Mouse (Mus musculus) inflammation-experienced regulatory T-cells, adult 6 months (primary cell): ENCODE data around the gene Wnt5b. TPM values are rescaled to one million over a fixed set of nuclear protein-coding genes. Genes with fewer than 3 reads are reported as not detected.

Experiments used
- ATAC-seq: one replicate; pipeline ENCODE4 v1.8.0; 2017
- polyA plus RNA-seq, 3 experiments: library from polyadenylated mRNA; unstranded; fragments of 100-300 nt; shearing (Covaris generic); gene quantifications; one replicate each; pipeline ENCODE4 v1.2.1; 2017

Gene Wnt5b
- polyA plus RNA-seq, 3 experiments from 2014 or later, result 0.16 TPM; not detected in 2

DNA sequence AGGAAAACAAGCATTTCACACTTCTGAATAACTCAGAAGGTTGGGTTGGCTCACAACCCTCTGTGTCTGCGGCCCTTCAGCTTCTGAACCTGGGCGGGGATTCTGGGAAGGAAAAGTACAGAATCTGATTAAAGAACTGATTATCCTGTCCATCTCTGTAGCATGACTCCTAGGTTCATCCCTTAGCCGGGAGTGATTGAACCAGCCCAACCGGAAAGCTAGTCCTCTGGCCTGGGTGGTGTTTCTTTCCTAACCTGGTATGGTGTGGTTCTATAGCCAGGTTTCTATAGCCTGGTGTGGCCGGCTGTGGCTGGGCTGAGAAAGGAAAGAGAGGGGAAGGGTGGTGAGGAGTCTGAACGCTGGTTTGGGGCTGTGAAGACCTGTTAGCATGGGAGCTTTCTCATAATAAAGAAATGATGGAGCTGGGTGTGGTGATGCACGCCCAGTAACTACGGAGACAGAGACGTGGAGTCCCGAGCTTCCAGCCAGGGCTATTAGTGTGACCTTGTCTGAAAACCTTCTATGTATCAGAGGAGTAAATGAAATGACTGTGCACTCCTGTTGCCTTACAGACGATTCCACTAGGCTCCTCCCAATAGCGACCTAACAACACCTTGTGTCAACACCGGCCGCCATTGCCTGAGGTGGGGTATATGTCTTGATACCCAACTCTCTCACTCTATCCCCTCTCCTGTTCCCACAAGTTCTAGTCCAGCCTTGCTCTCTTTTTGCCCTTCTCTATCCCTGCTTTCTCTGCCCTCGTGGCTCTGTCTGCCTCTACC, 129.7 kb downstream of the Wnt5b start:
- ATAC-seq, result no peak

DNA sequence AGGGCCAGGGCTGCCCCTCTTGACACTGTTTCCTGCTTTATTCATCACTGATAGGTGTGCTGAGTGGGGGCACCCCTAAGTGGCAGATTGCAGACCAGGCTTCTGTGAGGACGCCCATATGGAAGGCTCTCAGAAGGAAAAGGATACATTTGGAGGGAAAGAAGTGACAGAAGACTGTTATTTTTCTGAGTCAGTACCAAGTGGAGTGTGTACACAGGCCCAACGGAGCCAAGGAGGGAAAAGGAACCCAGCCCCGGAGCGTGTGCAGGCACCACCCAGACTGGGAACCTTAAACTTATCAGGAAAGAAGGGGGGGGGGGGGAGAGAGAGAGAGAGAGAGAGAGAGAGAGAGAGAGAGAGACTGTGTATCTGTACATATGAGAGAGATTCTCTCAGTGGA, 131.6 kb downstream of the Wnt5b start:
- ATAC-seq, result no peak

DNA sequence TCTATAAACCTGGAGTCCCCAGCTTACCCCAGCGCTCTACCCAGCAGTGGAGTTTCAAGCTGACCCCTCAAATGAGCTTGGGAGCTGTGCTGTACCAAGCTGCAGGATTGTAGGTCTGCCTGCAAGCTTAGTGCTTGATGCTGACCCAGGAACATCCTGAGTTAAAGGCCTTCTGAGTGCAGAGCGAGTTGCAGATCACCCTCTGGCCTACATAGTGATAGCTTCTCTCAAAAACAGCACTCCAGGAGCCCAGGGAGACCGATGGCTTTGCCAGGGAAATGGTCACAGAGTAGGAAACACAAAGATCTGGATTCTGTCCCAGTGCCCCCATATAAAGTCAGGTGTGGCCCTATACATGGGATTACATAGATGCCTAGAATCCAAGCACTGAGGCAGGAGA, 132.6 kb downstream of the Wnt5b start:
- ATAC-seq, result no peak

DNA sequence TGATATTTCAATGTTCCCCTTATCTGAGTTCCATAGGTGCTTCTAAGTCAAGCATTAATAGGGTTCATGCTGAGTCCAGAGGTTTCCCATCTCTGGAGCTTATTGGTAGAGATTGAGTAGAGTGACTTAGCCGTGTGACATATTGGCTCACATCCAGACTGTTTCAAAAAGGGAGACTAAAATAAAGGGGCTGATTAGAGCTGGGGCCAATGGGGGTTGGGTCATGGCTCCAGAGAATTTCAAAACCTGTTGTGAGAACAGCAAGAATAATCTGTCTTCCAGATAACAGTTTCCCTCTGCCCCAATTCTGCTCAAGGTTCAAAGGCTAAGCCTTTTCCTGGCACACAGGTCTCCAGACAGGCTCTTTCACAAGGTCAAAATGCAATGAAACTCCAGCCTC, 134.4 kb downstream of the Wnt5b start:
- ATAC-seq, result no peak

DNA sequence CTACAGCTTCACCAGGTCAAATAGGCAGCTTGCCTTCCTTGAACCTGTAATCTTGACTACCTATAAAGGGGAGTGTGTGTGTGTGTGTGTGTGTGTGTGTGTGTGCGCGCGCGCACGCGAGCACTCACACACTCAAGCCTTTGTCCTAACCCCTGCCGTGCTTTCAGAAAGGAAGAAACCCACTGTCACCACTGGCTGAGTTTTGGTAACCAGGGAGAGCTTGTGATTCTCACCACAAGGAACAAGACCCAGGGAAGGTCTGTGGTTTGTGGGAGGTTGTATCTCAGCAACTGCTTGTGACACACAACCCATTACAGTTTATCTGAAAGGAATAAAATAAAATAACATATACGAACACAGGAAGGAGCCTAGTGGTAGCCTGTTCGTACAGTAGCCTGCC, 135.6 kb downstream of the Wnt5b start:
- no peak for ATAC-seq

DNA sequence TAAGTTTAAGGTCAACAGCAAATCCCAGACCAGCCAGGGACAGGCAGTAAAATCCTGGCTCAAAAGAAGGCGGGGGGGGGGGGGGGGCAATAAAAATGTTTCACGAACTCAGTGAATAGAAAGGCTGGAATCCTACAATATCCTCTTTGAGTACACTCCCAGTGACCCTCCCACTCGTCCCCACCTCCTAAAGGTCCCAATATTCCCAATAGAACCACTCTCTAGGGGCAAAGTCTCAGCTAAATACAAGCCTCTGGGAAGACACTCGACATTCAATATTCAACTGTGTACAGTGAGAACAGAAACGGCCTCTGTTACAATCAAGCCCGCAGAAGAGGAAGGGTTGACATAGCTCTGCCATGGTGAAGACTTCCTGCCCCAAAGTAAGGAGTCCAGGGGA, 136.3 kb downstream of the Wnt5b start:
- no peak for ATAC-seq

DNA sequence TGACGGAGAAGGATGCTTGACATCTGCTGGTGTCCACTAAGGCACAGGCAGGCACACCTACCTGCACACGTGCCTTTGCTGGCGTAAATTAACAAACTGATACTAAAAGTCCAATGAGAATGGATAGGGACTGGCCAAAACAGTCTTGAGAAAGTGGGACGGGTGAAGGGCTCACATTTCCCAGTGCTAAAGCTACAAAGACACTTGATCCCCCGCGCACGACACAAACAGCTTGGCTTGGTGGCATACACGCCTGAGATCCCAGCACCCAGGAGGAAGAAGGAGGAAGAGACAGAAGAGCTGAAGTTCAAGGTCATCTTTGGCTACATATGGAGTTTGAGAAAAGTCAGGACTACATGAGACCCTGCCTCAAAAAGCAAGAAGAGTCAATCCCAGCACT, 137.6 kb downstream of the Wnt5b start:
- ATAC-seq, result no peak

DNA sequence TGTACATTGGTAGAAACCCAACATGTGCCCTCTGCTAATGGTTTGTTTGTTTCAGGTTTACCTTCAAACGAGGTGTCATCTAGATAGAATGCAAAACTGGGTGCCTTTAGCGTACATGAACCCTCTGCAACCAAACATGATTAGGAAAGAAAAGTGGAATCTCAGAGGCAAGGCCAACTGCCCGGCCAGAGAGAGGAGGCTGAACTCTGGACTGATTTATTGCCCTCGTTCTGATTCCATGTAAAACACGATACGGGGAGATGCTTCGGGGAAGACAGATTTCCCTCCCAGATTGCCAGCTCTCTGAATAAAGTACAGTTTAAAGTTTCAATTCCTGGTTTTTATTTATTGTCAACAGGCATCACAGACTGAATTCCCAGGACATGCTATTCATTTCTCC, 138.8 kb downstream of the Wnt5b start:
- ATAC-seq, result no peak

DNA sequence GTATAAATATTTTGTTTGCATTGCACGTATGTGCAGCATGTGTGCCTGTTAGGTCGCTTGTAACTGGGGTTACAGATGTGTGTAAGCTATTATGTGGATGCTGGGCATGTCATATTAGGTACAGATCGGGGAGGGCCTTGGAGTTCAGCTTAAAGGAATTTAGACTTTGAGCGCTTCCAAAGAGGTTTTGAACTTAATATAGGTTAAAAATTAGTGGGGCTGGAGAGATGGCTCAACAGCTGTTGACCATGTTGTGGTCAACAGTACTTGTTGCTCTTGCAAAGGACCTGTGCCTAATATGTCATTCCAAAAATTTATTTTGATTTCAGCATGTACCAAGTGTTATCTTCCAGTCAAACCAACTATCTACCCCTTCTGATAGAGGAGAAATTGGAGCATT, 139.3 kb downstream of the Wnt5b start:
- no peak for ATAC-seq

DNA sequence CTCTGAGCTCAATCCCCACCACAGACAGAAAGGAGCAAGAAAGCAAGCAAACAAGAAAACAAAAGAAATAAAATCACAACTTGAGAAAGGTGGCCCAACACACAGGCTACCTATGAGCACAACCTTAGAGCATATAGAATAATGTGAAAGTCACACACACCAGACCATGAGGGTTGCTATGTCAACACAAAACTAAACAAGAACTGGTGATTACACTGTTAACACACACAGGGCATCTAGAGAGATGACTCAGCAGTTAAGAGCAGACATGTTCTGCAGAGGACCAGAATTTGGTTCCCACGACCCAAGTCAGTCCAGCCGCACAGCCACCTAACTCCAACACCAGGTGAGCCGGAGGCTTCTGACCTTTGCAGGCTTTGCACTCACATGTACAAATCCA, 141.2 kb downstream of the Wnt5b start:
- ATAC-seq, result no peak

DNA sequence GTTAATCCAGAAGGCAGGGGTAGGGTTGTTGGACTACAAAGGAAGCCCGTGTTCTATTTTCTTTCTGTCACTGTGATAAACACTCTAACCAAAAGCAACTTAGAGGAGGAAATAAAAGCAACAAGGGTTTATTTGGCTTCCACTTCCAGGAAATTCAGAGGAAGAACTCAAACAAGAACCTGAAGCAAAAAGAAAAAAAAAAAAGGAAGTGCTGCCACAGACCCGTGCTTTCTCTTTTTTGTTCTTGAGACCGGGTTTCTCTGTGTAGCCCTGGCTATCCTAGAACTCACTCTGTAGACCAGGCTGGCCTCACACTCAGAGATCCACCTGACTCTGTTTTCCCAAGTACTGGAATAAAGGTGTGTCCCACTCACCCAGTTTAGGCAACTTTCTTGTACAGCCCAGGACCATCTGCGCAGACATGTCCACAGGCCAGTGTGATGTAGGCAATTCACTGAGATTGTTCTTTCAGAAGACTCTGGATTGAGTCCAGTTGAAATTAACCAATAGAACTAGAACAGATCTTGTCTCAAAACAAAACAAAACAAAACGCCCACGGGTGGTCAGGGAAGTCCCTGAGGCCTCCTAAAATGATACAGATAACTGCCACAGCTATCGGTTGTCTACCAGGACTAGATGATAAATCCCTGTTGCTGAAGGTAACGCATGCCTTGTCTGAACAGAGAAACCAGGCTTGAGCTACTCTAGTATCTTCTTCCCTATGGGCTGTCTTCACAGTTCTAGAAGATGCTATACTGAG, 142.4 kb downstream of the Wnt5b start:
- peak; percentile 32 for ATAC-seq

DNA sequence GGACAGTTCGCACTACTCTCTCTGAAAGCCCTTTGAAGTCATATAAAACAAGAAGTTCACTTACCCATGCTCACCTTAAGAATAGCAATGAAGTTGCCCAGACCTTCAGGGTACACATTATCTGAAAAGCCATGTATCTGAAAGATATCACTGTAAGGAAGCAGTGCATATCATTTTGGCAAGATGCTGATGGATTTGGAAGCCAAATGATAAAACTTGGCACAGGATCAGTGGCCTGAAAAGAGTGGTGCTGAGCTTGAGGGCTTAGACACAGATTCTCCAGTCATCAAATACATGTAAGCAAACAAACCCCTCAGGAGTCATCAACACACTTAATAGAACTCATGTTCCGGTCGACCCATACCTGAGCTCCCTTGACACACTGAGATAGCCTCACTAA, 143.5 kb downstream of the Wnt5b start:
- ATAC-seq, result no peak

DNA sequence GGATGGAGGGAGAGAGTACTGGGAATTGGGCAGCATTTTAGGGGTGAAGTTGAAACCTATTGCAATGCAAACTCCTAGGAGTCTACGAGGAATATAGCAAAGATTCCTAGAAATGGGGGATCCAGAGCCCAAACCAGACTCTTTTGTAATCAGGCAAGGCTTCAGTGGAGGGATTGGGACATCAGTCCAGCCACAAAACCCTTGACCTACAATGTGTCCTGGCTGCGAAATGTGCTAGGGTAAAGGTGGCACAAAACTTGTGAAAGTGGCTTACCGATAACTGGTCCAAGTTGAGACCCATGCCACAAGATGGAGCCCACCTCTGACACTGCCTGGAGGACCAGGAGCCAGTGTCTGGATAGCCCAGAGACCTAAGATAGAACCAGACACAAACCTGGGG, 144.8 kb downstream of the Wnt5b start:
- no peak for ATAC-seq

DNA sequence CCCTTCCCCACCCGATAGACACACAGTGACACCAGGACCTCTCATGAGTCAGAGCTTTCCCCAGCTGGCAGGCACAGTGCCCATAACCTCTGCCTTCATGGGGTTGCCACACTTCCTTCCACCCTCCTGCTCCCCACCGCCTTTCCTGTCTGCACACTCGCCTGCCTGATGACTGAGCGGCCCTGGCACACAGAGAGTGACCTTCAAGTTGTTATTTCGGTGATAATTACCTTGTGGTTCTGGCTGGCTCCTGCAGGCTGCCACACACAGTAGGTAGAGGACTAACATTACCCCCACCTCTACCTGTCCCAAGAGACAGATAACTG, 147.9 kb downstream of the Wnt5b start:
- peak; percentile 69 for ATAC-seq

DNA sequence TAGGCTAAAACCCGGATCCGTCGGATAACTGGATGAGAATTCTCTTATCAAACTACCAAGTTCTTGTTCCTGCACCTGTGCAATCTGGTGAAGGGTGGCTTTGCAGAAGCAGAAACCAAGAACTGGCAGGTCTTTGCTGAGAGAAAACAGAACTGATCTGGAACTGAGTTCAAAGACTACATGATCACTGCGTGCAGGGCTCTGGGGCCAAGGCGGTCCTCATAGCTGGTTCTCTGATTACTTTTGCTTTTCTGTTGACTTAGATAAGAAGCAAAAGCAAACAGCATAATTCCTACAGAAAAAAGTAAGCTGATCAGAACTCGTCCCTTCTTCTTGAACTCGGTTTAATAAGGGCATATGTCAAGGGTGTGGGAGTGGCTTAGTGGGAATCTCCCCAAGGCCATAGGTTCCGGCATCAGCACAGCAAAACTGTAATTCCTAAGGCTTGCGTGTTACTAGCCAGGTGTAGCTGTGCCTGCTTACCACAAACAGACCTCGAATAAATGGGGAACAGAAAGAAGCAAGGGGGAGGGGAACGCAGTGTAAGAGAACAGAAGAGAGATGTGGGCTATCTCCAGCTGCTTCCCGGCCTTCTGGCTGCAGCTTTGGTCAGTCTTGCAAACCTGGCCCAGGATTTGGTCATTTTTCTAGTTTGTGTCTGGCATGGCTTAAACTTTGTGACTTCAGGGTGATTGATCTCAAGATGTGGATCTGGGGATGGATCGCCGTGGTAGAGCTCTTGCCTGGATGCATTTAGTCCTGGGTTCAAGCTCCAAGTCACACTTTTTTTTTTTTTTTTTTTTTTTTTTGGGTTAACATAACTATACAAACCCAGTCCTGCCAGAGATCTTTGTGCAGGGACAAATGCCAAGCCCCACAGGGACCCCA, 148.5 kb downstream of the Wnt5b start:
- peak; percentile 79 for ATAC-seq

DNA sequence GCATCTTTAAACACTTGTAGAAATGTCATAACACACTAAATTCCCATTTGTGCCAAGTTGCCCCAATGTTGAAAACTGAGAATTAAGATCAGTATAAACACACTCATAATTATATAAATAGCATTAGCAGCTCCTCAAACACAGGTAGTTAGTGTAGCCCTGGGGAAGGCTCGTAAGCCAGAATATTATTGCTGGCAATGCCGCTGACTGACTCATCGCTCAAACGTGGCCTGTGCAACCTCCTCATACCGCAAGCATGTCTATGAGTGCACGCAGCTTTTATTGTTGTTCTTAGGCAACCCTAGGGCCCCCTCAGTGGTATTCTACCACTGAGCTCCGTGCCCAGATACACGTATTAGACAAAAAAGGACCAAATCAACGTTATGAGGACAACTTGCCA, 151.3 kb downstream of the Wnt5b start:
- no peak for ATAC-seq

DNA sequence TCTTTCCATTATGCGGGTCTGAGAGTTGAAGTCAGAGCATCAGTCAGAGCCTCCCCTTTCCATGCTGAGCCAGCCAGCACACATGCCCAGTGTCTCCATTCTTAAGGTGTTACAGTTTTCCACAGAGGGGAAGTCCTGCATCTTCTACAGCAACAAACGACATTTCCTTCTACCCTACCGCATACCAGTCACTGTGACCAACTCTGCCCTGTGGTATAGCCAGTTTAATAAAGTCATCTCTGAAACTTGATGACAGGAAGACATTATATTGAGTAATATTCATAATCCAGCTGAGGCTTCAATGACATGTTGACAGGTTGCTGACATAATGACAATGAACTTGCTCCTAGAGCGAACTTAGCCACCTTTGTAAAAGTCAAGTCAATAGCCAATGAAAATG, 153.4 kb downstream of the Wnt5b start:
- no peak for ATAC-seq

DNA sequence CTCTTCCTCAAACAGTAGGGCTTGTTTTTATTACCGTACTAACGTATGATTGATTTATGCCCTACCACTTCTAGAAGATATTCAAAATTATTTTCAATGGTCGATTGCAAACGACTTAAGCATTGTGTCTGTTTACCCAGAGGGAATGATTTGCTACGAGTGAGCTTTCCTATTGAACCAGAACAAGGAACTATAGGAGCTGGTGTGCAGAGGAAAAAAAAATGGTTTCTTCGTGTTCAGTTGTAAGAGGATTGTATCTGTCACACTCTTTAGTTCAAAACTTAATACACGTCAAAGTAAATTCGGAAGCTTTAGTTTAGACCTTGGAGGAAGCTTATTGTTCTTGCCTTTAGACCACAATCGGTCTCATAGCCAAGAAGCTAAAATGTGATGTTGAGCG, 155.1 kb downstream of the Wnt5b start:
- no peak for ATAC-seq

DNA sequence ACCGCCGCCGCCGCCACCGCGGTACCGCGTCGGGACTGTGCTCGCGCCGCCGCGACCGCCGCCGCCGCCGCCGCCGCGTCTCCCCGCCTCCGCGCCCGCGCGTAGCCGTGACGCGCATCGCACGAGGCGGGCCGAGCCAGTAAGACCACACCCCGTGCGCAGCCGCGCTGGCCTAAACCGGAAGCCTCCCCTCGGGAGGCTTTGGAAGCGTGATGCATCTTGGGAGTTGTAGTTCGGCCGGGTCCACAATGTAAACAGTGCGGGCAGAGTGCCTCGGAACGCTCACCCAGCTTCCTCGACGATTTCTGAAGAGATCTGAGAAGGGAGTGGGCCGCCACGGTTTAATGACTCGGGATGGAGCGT, 155.5 kb downstream of the Wnt5b start:
- peak; percentile 92 for ATAC-seq

DNA sequence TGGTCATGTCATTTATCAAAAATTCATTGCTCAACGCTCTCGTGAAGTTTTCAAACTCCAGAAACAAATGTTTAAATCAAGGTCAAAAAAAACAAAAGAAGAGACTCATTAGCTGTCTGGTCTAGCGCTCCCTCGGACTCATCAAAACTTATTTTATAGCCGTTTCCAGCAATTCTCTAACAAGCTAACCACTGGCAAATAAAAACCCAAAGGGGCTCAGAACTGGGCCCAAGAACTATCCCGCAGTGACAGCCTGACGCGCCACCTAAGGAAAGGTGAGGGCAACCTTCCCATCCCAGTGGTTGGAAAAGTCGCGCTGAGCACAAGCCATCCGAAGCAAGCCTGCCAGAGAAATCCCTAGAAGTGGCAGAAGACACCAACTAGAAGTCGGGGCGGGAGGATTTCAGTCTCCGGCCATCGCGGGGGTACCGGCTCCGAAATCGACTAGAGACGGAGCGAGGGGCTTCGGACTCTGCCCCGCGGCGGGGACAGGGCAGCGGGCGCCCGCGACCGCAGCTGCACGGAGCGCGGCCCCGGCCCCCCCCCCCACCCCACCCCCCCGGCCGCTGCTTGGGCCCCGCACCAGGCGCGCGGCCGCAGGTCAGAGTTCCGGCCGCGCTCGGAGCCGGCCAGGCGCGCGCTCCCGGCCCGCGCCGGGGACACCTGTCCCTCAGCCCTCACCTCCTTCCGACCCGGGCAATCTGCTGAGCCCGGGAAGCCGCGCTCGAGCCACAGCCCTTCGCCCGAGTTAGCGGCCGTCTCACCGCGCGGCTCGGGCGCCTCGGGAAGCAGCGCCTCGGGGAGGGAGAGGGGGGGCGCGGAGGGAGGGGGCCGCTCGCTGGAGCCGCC, 156.1 kb downstream of the Wnt5b start:
- peak; percentile 4 for ATAC-seq

DNA sequence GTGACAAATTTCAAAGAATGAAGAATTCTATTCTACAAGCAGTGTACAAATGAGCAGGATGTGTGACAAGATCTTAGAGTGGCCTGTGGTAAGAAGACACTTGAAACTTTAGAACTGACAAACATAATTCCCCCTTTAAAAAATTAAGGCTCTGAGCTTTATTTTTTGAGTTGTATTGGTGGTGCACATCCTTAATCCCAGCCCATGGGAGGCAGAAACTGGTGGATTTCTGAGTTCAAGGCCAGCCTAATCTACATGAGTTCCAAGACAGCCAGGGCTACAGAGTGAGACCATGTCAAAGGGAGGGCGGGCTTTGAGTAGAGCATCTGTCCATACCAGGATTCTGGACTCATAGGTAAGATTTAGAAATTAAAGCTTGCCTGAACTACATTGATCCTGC, 157.3 kb downstream of the Wnt5b start:
- peak; percentile 39 for ATAC-seq

DNA sequence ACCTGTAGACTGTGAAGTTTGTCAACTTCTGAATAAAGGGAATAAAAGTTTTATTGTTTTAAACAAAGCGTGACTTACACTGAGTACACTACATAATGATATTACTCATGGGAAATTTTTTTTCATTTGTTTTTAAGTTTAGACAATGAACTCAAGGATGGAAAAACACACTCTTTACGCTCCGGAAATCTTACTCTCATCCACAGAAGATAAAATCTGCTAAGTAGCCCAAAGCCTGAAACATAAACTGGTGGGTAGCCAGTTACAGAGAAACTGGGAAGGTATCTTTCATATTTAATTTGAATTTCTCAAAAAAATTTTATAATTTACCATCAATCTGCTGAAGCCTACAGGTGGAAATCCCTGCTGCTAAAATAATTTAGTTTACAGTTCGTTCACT, 157.7 kb downstream of the Wnt5b start:
- ATAC-seq, result no peak

DNA sequence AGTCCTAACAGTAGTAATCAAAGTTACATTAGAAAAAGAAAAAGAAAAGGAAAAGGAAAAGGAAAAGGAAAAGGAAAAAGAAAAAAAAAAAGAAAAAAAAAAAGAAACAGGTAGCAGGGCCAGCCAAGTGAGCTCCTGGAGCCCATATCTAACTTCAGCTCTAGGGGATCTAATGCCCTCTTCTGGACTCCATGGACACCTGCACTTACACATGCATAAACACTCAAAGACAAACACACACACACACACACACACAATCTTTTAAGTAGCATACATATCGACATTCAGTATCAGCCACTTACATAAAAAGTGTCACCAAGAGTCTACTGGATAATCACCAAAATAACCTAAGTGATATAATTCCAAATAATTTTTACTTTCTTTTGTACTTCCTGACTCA, 158.5 kb downstream of the Wnt5b start:
- no peak for ATAC-seq
